Mouse (Mus musculus): ENCODE data around the gene Prpf19. TPM values are rescaled to one million over a fixed set of nuclear protein-coding genes. Genes with fewer than 3 reads are reported as not detected.

Gene Prpf19
- polyA plus RNA-seq, 1 experiment from 2014 or later, result 34.4 TPM

- 3% methylated on average over 40 of the region's 40 CpGs for WGBS
- peak overlapping the region; percentile 40 for H3K4me3 ChIP-seq (ENCODE audit: low read length)
- peak overlapping the region; percentile 90 for H3K4me2 ChIP-seq (ENCODE audit: low read depth, low read length)
- ATAC-seq (ENCODE audit: low read depth), result peak; percentile 75
- no peaks in the 10 kb centered on the region for H3K9me3 ChIP-seq (ENCODE audit: control insufficient read depth, low read length)
- peak overlapping the region; percentile 62 for H3K9ac ChIP-seq (ENCODE audit: low read length)
- H3K27ac ChIP-seq (ENCODE audit: low read length), result no peak overlapping the region
- peaks cover 33% of the 10 kb centered on the region for H3K36me3 ChIP-seq (ENCODE audit: control insufficient read depth, insufficient read depth, low read length)
- H3K4me1 ChIP-seq (replicated peaks; ENCODE audit: control insufficient read depth, insufficient read depth, low read length), result peaks cover 13% of the 10 kb centered on the region
- H3K27me3 ChIP-seq (ENCODE audit: control insufficient read depth, insufficient read depth, low read depth, low read length), result no peaks in the 10 kb centered on the region; the same call in 1 of the 2 replicates
These were observed 45.9 kb downstream of the Prpf19 start for GRCm38 (mm10) chr19:10940801-10941457.

- 82% methylated on average over 3 of the region's 3 CpGs for WGBS
- no peak overlapping the region for H3K27ac ChIP-seq (ENCODE audit: low read length)
- H3K27me3 ChIP-seq (ENCODE audit: control insufficient read depth, insufficient read depth, low read depth, low read length), result no peaks in the 10 kb centered on the region
- H3K9ac ChIP-seq (ENCODE audit: low read length), result no peak overlapping the region
- H3K4me1 ChIP-seq (replicated peaks; ENCODE audit: control insufficient read depth, insufficient read depth, low read length), result peaks cover 32% of the 10 kb centered on the region
- no peak overlapping the region for H3K4me3 ChIP-seq (ENCODE audit: low read length)
- H3K4me2 ChIP-seq (ENCODE audit: low read depth, low read length), result no peak overlapping the region
- no peaks in the 10 kb centered on the region for H3K9me3 ChIP-seq (ENCODE audit: control insufficient read depth, low read length)
- peaks cover 33% of the 10 kb centered on the region for H3K36me3 ChIP-seq (ENCODE audit: control insufficient read depth, insufficient read depth, low read length)
- ATAC-seq (ENCODE audit: low read depth), result no peak
These were observed 48.9 kb downstream of the Prpf19 start for GRCm38 (mm10) chr19:10943955-10944354.

GRCm38 (mm10) chr19:10946506-10946905, 51.5 kb downstream of the Prpf19 start:
- Histone ChIP-seq H3K4me3 (ENCODE audit: low read length) (no peak overlapping the region), H3K27me3 (ENCODE audit: control insufficient read depth, insufficient read depth, low read depth, low read length) (no peaks in the 10 kb centered on the region), H3K4me2 (ENCODE audit: low read depth, low read length) (peak overlapping the region; percentile 100; the same call in 1 of the 2 replicates), H3K27ac (ENCODE audit: low read length) (no peak overlapping the region), H3K9me3 (ENCODE audit: control insufficient read depth, low read length) (no peaks in the 10 kb centered on the region), H3K9ac (ENCODE audit: low read length) (no peak overlapping the region; the same call in 1 of the 2 replicates), H3K36me3 (ENCODE audit: control insufficient read depth, insufficient read depth, low read length) (peaks cover 33% of the 10 kb centered on the region), H3K4me1 (replicated peaks; ENCODE audit: control insufficient read depth, insufficient read depth, low read length) (peaks cover 21% of the 10 kb centered on the region)
- no peak for ATAC-seq (ENCODE audit: low read depth)
- WGBS, result 73% methylated on average over 3 of the region's 3 CpGs

- 78% methylated on average over 5 of the region's 5 CpGs for WGBS
- ATAC-seq (ENCODE audit: low read depth), result no peak
- no peak overlapping the region for H3K27ac ChIP-seq (ENCODE audit: low read length)
- no peaks in the 10 kb centered on the region for H3K27me3 ChIP-seq (ENCODE audit: control insufficient read depth, insufficient read depth, low read depth, low read length)
- H3K36me3 ChIP-seq (ENCODE audit: control insufficient read depth, insufficient read depth, low read length), result peaks cover 28% of the 10 kb centered on the region
- H3K9me3 ChIP-seq (ENCODE audit: control insufficient read depth, low read length), result no peaks in the 10 kb centered on the region
- peak overlapping the region; percentile 85 for H3K9ac ChIP-seq (ENCODE audit: low read length)
- peaks cover 26% of the 10 kb centered on the region for H3K4me1 ChIP-seq (replicated peaks; ENCODE audit: control insufficient read depth, insufficient read depth, low read length)
- peak overlapping the region; percentile 100 for H3K4me2 ChIP-seq (ENCODE audit: low read depth, low read length)
- peak overlapping the region; percentile 77 for H3K4me3 ChIP-seq (ENCODE audit: low read length)
These were observed 52.2 kb downstream of the Prpf19 start for GRCm38 (mm10) chr19:10947219-10947618.

- no peak for ATAC-seq (ENCODE audit: low read depth)
- Histone ChIP-seq H3K27me3 (ENCODE audit: control insufficient read depth, insufficient read depth, low read depth, low read length) (no peaks in the 10 kb centered on the region), H3K4me1 (replicated peaks; ENCODE audit: control insufficient read depth, insufficient read depth, low read length) (peaks cover 28% of the 10 kb centered on the region), H3K4me2 (ENCODE audit: low read depth, low read length) (peak overlapping the region; percentile 100), H3K9me3 (ENCODE audit: control insufficient read depth, low read length) (no peaks in the 10 kb centered on the region), H3K36me3 (ENCODE audit: control insufficient read depth, insufficient read depth, low read length) (peaks cover 16% of the 10 kb centered on the region), H3K27ac (ENCODE audit: low read length) (no peak overlapping the region), H3K9ac (ENCODE audit: low read length) (peak overlapping the region; percentile 85), H3K4me3 (ENCODE audit: low read length) (peak overlapping the region; percentile 77)
- WGBS, result under 1% methylated on average over 20 of the region's 20 CpGs
These were observed 53.4 kb downstream of the Prpf19 start for GRCm38 (mm10) chr19:10948416-10948815.

- Histone ChIP-seq H3K4me3 (ENCODE audit: low read length) (peak within 1 kb of the TSS; percentile 77), H3K36me3 (ENCODE audit: control insufficient read depth, insufficient read depth, low read length) (peaks cover 9% of the 10 kb centered on the region), H3K4me1 (replicated peaks; ENCODE audit: control insufficient read depth, insufficient read depth, low read length) (peaks cover 28% of the 10 kb centered on the region), H3K27ac (ENCODE audit: low read length) (peak within 1 kb of the TSS; percentile 32), H3K4me2 (ENCODE audit: low read depth, low read length) (peak within 1 kb of the TSS; percentile 100), H3K9me3 (ENCODE audit: control insufficient read depth, low read length) (no peaks in the 10 kb centered on the region), H3K9ac (ENCODE audit: low read length) (peak within 1 kb of the TSS; percentile 85), H3K27me3 (ENCODE audit: control insufficient read depth, insufficient read depth, low read depth, low read length) (no peaks in the 10 kb centered on the region)
- ATAC-seq (ENCODE audit: low read depth), result peak; percentile 96
- WGBS, result under 1% methylated on average over 30 of the region's 30 CpGs
These were observed 54.1 kb downstream of the Prpf19 start, which contains the start of gene Ccdc86 for GRCm38 (mm10) chr19:10949112-10949511. Ccdc86 (minus strand) TSS chr19:10949266.

- no peak for ATAC-seq (ENCODE audit: low read depth)
- 31% methylated on average over 9 of the region's 9 CpGs for WGBS
- peak overlapping the region; percentile 46 for H3K9ac ChIP-seq (ENCODE audit: low read length)
These were observed 54.5 kb downstream of the Prpf19 start for GRCm38 (mm10) chr19:10949558-10949957.

GRCm38 (mm10) chr19:10952021-10952939, 57.2 kb downstream of the Prpf19 start:
- 46% methylated on average over 11 of the region's 11 CpGs for WGBS
- no peaks in the 10 kb centered on the region for H3K9me3 ChIP-seq (ENCODE audit: control insufficient read depth, low read length)
- H3K4me3 ChIP-seq (ENCODE audit: low read length), result no peak overlapping the region
- H3K9ac ChIP-seq (ENCODE audit: low read length), result peak overlapping the region; percentile 8; the same call in 1 of the 2 replicates
- ATAC-seq (ENCODE audit: low read depth), result peak; percentile 79
- 0 out of 2 replicates have a peak overlapping the region, but pooled peaks have one; percentile 5 for H3K4me2 ChIP-seq (ENCODE audit: low read depth, low read length)
- H3K27ac ChIP-seq (ENCODE audit: low read length), result peak overlapping the region; percentile 89
- no peaks in the 10 kb centered on the region for H3K36me3 ChIP-seq (ENCODE audit: control insufficient read depth, insufficient read depth, low read length)
- peaks cover 21% of the 10 kb centered on the region for H3K4me1 ChIP-seq (replicated peaks; ENCODE audit: control insufficient read depth, insufficient read depth, low read length)
- no peaks in the 10 kb centered on the region for H3K27me3 ChIP-seq (ENCODE audit: control insufficient read depth, insufficient read depth, low read depth, low read length)

More at GRCm38 (mm10) chr19:10949558-10949957, 54.5 kb downstream of the Prpf19 start:
- H3K4me3 ChIP-seq (ENCODE audit: low read length), result peak overlapping the region; percentile 77
- peaks cover 28% of the 10 kb centered on the region for H3K4me1 ChIP-seq (replicated peaks; ENCODE audit: control insufficient read depth, insufficient read depth, low read length)
- peaks cover 6% of the 10 kb centered on the region for H3K36me3 ChIP-seq (ENCODE audit: control insufficient read depth, insufficient read depth, low read length)
- H3K27me3 ChIP-seq (ENCODE audit: control insufficient read depth, insufficient read depth, low read depth, low read length), result no peaks in the 10 kb centered on the region
- peak overlapping the region; percentile 55 for H3K4me2 ChIP-seq (ENCODE audit: low read depth, low read length)
- H3K27ac ChIP-seq (ENCODE audit: low read length), result peak overlapping the region; percentile 32
- H3K9me3 ChIP-seq (ENCODE audit: control insufficient read depth, low read length), result no peaks in the 10 kb centered on the region

All from lung, embryonic 16.5 days (tissue).